20 mouse cellular contexts compared by ENCODE assay signal in genomic region chr19:32888616-32889305, GRCm38 (mm10).
DNase-seq lines count a peak whose midpoint lies in the region; ATAC-seq and TF ChIP-seq lines count a peak whose summit lies in the region.
"Had no signal": no experiment of that assay in that cellular context is flagged by ENCODE, and none has a peak within 500 bp of the region (broad histone marks: within the 10 kb centered on the region; RNA-seq: fewer than 3 reads in every experiment).

No protein-coding gene starts in this region.

- peaks cover 18% of the 10 kb centered on the region for H3K4me1 ChIP-seq in kidney, embryonic 14.5 days (ENCODE audit: control insufficient read depth, insufficient read depth, low read length)
- H3K4me1 ChIP-seq in MEL (ENCODE audit: control insufficient read depth in 1 of 2, insufficient read depth in 2 of 2, low read length in 2 of 2) = no peaks in the 10 kb centered on the region
- peaks cover 47% of the 10 kb centered on the region for H3K4me1 ChIP-seq in embryonic facial prominence, embryonic 10.5 days

- TF ChIP-seq RAD21 in MEL (IDR thresholded peaks at IDR 0.05; ENCODE audit: low read depth, low read length) = no peak

- H3K9ac ChIP-seq in kidney, embryonic 14.5 days (ENCODE audit: low read depth, low read length) = no peak overlapping the region
- H3K9ac ChIP-seq in MEL (ENCODE audit: control insufficient read depth, low read depth, low read length, poor library complexity, severe bottlenecking) = no peak overlapping the region
- H3K9ac ChIP-seq: embryonic facial prominence, embryonic 12.5 days; forebrain, embryonic 15.5 days; heart, embryonic 13.5 days had no signal

- 0 out of 2 replicates have a peak overlapping the region, but pooled peaks have one; percentile 9 for H3K27ac ChIP-seq in kidney, embryonic 14.5 days (ENCODE audit: low read depth, low read length)
- no peak overlapping the region for H3K27ac ChIP-seq in MEL (ENCODE audit: control insufficient read depth, low read depth, low read length)
- no peak overlapping the region for H3K27ac ChIP-seq in embryonic facial prominence, embryonic 10.5 days (replicated peaks)
- H3K27ac ChIP-seq: embryonic facial prominence, embryonic 12.5 days; forebrain, embryonic 15.5 days; heart, embryonic 13.5 days had no signal

- no peak for ATAC-seq in kidney, embryonic 14.5 days (ENCODE audit: low FRiP score, low TSS enrichment)
- no peak for ATAC-seq in inflammation-experienced regulatory T-cells, adult 6 months
- ATAC-seq: CD4-positive, CD25-positive, alpha-beta regulatory T cell, adult 4 months; forebrain, embryonic 15.5 days; hindbrain, embryonic 16.5 days had no signal

- TF ChIP-seq EP300 in MEL (IDR thresholded peaks at IDR 0.05; ENCODE audit: low read depth in 1 of 2, low read length in 2 of 2) = no peak

- H3K36me3 ChIP-seq in kidney, embryonic 14.5 days (ENCODE audit: control insufficient read depth, insufficient read depth, low read length) = no peaks in the 10 kb centered on the region
- no peaks in the 10 kb centered on the region for H3K36me3 ChIP-seq in MEL (ENCODE audit: control insufficient read depth in 1 of 2, insufficient read depth in 2 of 2, low read length in 2 of 2)
- H3K36me3 ChIP-seq in embryonic facial prominence, embryonic 10.5 days (replicated peaks) = no peaks in the 10 kb centered on the region
- H3K36me3 ChIP-seq: embryonic facial prominence, embryonic 12.5 days; forebrain, embryonic 15.5 days; G1E; heart, embryonic 13.5 days had no signal

- no peaks in the 10 kb centered on the region for H3K79me2 ChIP-seq in MEL (ENCODE audit: control insufficient read depth, insufficient read depth, low read length, poor library complexity)

- no peak for TF ChIP-seq CTCF in MEL (IDR thresholded peaks at IDR 0.05 in 2 of 3, conservative IDR thresholded peaks at IDR 0.05 in 1 of 3; ENCODE audit: control insufficient read depth in 1 of 3, insufficient read depth in 1 of 3, low read depth in 2 of 3, low read length in 3 of 3, poor library complexity in 1 of 3, severe bottlenecking in 1 of 3)

- no peak overlapping the region for H3K4me2 ChIP-seq in kidney, embryonic 14.5 days (replicated peaks; ENCODE audit: low read depth, low read length)
- H3K4me2 ChIP-seq: embryonic facial prominence, embryonic 12.5 days; forebrain, embryonic 15.5 days; heart, embryonic 13.5 days had no signal

- no peak for DNase-seq in kidney, adult 8-10 months
- DNase-seq in kidney, postnatal 4 days = peak; percentile 28 to 51
- DNase-seq in kidney, postnatal 25 days = no peak
- peak; percentile 13 for DNase-seq in MEL (ENCODE audit: low read depth, low spot score)
- peak; percentile 19 for DNase-seq in embryonic facial prominence, embryonic 10.5 days (ENCODE audit: low spot score)
- no peak for DNase-seq in natural killer cell, adult 2 months (ENCODE audit: low spot score in 2 of 2)
- DNase-seq: adrenal gland, postnatal 10 days; cerebellum, adult 11-12 months; cerebellum, adult 9-10 months; cerebellum, postnatal 25 days; gastrocnemius, postnatal 14 days; heart, postnatal 36 days had no signal

- 46% methylated on average over 12 of the region's 12 CpGs for WGBS in kidney, embryonic 14.5 days
- WGBS in embryonic facial prominence, embryonic 10.5 days = 39% methylated on average over 12 of the region's 12 CpGs

- H3K27me3 ChIP-seq in kidney, embryonic 14.5 days (ENCODE audit: control insufficient read depth, insufficient read depth, low read length) = no peaks in the 10 kb centered on the region
- H3K27me3 ChIP-seq in MEL (ENCODE audit: control insufficient read depth in 1 of 2, insufficient read depth in 2 of 2, low read length in 2 of 2) = no peaks in the 10 kb centered on the region
- no peaks in the 10 kb centered on the region for H3K27me3 ChIP-seq in embryonic facial prominence, embryonic 10.5 days (replicated peaks; ENCODE audit: low read depth, poor library complexity, severe bottlenecking)
- H3K27me3 ChIP-seq: embryonic facial prominence, embryonic 12.5 days; forebrain, embryonic 15.5 days; heart, embryonic 13.5 days had no signal

- no peaks in the 10 kb centered on the region for H3K9me3 ChIP-seq in kidney, embryonic 14.5 days (ENCODE audit: control insufficient read depth, low read length)
- no peaks in the 10 kb centered on the region for H3K9me3 ChIP-seq in MEL (replicated peaks; ENCODE audit: insufficient read depth, low read length)
- no peaks in the 10 kb centered on the region for H3K9me3 ChIP-seq in embryonic facial prominence, embryonic 10.5 days
- H3K9me3 ChIP-seq: embryonic facial prominence, embryonic 12.5 days; forebrain, embryonic 15.5 days; G1E; heart, embryonic 13.5 days had no signal

- TF ChIP-seq POLR2A in MEL (IDR thresholded peaks at IDR 0.05; ENCODE audit: control insufficient read depth in 1 of 2, insufficient read depth in 1 of 2, low read depth in 1 of 2, low read length in 2 of 2, poor library complexity in 1 of 2) = no peak

- no peak overlapping the region for H3K4me3 ChIP-seq in kidney, embryonic 14.5 days (ENCODE audit: low read length)
- H3K4me3 ChIP-seq in MEL (ENCODE audit: control insufficient read depth in 1 of 2, insufficient read depth in 1 of 2, low read depth in 2 of 2, low read length in 2 of 2) = no peak overlapping the region
- no peak overlapping the region for H3K4me3 ChIP-seq in embryonic facial prominence, embryonic 10.5 days
- H3K4me3 ChIP-seq: embryonic facial prominence, embryonic 12.5 days; forebrain, embryonic 15.5 days; heart, embryonic 13.5 days had no signal

TF ChIP-seq in MEL, 35 proteins besides CTCF, POLR2A, EP300 and RAD21:
- no peak for TF ChIP-seq TBP (IDR thresholded peaks at IDR 0.05; ENCODE audit: low read depth, low read length)
- no peak for TF ChIP-seq RCOR1 (IDR thresholded peaks at IDR 0.05; ENCODE audit: low read depth, low read length)
- no peak for TF ChIP-seq MAFK (IDR thresholded peaks at IDR 0.05; ENCODE audit: borderline replicate concordance, low read depth, low read length)
- no peak for TF ChIP-seq SIN3A (IDR thresholded peaks at IDR 0.05; ENCODE audit: low read length)
- no peak for TF ChIP-seq NRF1 (IDR thresholded peaks at IDR 0.05; ENCODE audit: insufficient read depth, low read depth, low read length, poor library complexity, severe bottlenecking)
- TF ChIP-seq KAT2A (conservative IDR thresholded peaks at IDR 0.05; ENCODE audit: low read depth, low read length) = no peak
- no peak for TF ChIP-seq USF2 (IDR thresholded peaks at IDR 0.05; ENCODE audit: borderline replicate concordance in 1 of 2, insufficient read depth in 1 of 2, low read depth in 1 of 2, low read length in 2 of 2)
- no peak for TF ChIP-seq USF1 (IDR thresholded peaks at IDR 0.05; ENCODE audit: low read depth, low read length)
- TF ChIP-seq ZMIZ1 (IDR thresholded peaks at IDR 0.05; ENCODE audit: low read depth, low read length) = no peak
- TF ChIP-seq ZC3H11A (IDR thresholded peaks at IDR 0.05; ENCODE audit: low read depth, low read length) = no peak
- no peak for TF ChIP-seq POLR2AphosphoS5 (IDR thresholded peaks at IDR 0.05; ENCODE audit: borderline replicate concordance, low read depth, low read length)
- TF ChIP-seq JUND (IDR thresholded peaks at IDR 0.05; ENCODE audit: low read depth, low read length) = no peak
- no peak for TF ChIP-seq HCFC1 (IDR thresholded peaks at IDR 0.05; ENCODE audit: low read depth, low read length)
- no peak for TF ChIP-seq ETS1 (IDR thresholded peaks at IDR 0.05; ENCODE audit: low read depth, low read length)
- no peak for TF ChIP-seq MYC (IDR thresholded peaks at IDR 0.05; ENCODE audit: low read depth, low read length)

Comparison
In these comparisons a context has a peak if more than half of its experiments do, and no peak if none do; other contexts are left out.
1. DNase-seq: peak in kidney, postnatal 4 days (2 of 2), MEL (single experiment) and embryonic facial prominence, embryonic 10.5 days (single experiment); none in kidney, adult 8-10 months (0 of 2), kidney, postnatal 25 days (0 of 2) and natural killer cell, adult 2 months (0 of 2).